In genomic region chr13:43579740-43580139, GRCm38 (mm10) we compare ENCODE assay signal across 9 mouse cellular contexts. TPM values are rescaled to one million over a fixed set of nuclear protein-coding genes. Genes with fewer than 3 reads are reported as not detected.
DNase-seq lines count a peak whose midpoint lies in the region; ATAC-seq and TF ChIP-seq lines count a peak whose summit lies in the region.
"Had no signal": no experiment of that assay in that cellular context is flagged by ENCODE, and none has a peak within 500 bp of the region (broad histone marks: within the 10 kb centered on the region; RNA-seq: fewer than 3 reads in every experiment).

No protein-coding gene starts in this region.

- peaks cover 8% of the 10 kb centered on the region for H3K4me1 ChIP-seq in cerebellum, adult 2 months (ENCODE audit: control insufficient read depth, insufficient read depth, low read length)
- H3K4me1 ChIP-seq in limb, embryonic 11.5 days (ENCODE audit: control insufficient read depth, insufficient read depth, low read length) = 0 out of 2 replicates have a peak, but pooled peaks cover 3% of the 10 kb centered on the region
- H3K4me1 ChIP-seq in olfactory bulb, adult 2 months (ENCODE audit: control insufficient read depth, insufficient read depth, low read length) = peaks cover 10% of the 10 kb centered on the region; the same call in 1 of the 2 replicates
- H3K4me1 ChIP-seq: hindbrain, embryonic 15.5 days had no signal

- H3K9me3 ChIP-seq in limb, embryonic 11.5 days (ENCODE audit: control insufficient read depth, low read length) = no peaks in the 10 kb centered on the region
- H3K9me3 ChIP-seq: hindbrain, embryonic 15.5 days had no signal

- ATAC-seq in limb, embryonic 11.5 days (ENCODE audit: insufficient number of reproducible peaks, low FRiP score, low TSS enrichment, low read depth) = no peak

- intact Hi-C loops in left cerebral cortex, adult 2 months (cut with DNase I) = loop anchor here (5.0 kb wide), 1 partner anchor 158 kb away; no protein-coding TSS in a partner anchor
- intact Hi-C loops in left cerebral cortex, postnatal 25 days (cut with DNase I) = no loop called here
- intact Hi-C loops in gastrocnemius, adult 2 months (cut with DNase I) = loop anchor here (5.0 kb wide), 1 partner anchor 158 kb away; no protein-coding TSS in a partner anchor

- TF ChIP-seq CTCF in left cerebral cortex, adult 2 months (IDR thresholded peaks at IDR 0.05) = peak; percentile 75
- TF ChIP-seq CTCF in cerebellum, adult 2 months (IDR thresholded peaks at IDR 0.05; ENCODE audit: borderline replicate concordance, insufficient read depth, low read depth, low read length) = peak; percentile 84
- TF ChIP-seq CTCF in gastrocnemius, adult 2 months (IDR thresholded peaks at IDR 0.05) = peak; percentile 76
- TF ChIP-seq CTCF in olfactory bulb, adult 2 months (IDR thresholded peaks at IDR 0.05; ENCODE audit: insufficient read depth, low read depth, low read length) = peak; percentile 67

- H3K4me3 ChIP-seq in left cerebral cortex, adult 2 months = no peak overlapping the region
- H3K4me3 ChIP-seq in cerebellum, adult 2 months (replicated peaks; ENCODE audit: insufficient read depth, low read depth, low read length) = no peak overlapping the region
- peak overlapping the region; percentile 41; the same call in 1 of the 2 replicates for H3K4me3 ChIP-seq in gastrocnemius, adult 2 months
- no peak overlapping the region for H3K4me3 ChIP-seq in limb, embryonic 11.5 days (ENCODE audit: low read depth, low read length)
- no peak overlapping the region for H3K4me3 ChIP-seq in olfactory bulb, adult 2 months (ENCODE audit: insufficient read depth, low read depth, low read length)
- H3K4me3 ChIP-seq: hindbrain, embryonic 15.5 days had no signal

- no peak overlapping the region for H3K9ac ChIP-seq in limb, embryonic 11.5 days (ENCODE audit: low read length)
- H3K9ac ChIP-seq: hindbrain, embryonic 15.5 days had no signal

- TF ChIP-seq POLR2A in cerebellum, adult 2 months (IDR thresholded peaks at IDR 0.05; ENCODE audit: borderline replicate concordance, insufficient read depth, low read length) = no peak
- TF ChIP-seq POLR2A in olfactory bulb, adult 2 months (IDR thresholded peaks at IDR 0.05; ENCODE audit: insufficient read depth, low read depth, low read length) = no peak

- 16% methylated on average over 18 of the region's 18 CpGs for WGBS in cerebellum, adult 2 months
- WGBS in limb, embryonic 11.5 days = 22% methylated on average over 18 of the region's 18 CpGs
- WGBS in olfactory bulb, adult 2 months = 24% methylated on average over 18 of the region's 18 CpGs

- H3K36me3 ChIP-seq in limb, embryonic 11.5 days (ENCODE audit: control insufficient read depth, insufficient read depth, low read length) = no peaks in the 10 kb centered on the region
- H3K36me3 ChIP-seq: hindbrain, embryonic 15.5 days had no signal

- no peak overlapping the region for H3K4me2 ChIP-seq in limb, embryonic 11.5 days (ENCODE audit: low read depth, severe bottlenecking)
- H3K4me2 ChIP-seq: hindbrain, embryonic 15.5 days had no signal

- H3K27me3 ChIP-seq in cerebellum, adult 2 months (ENCODE audit: control insufficient read depth, insufficient read depth, low read length) = no peaks in the 10 kb centered on the region
- no peaks in the 10 kb centered on the region for H3K27me3 ChIP-seq in limb, embryonic 11.5 days (ENCODE audit: control insufficient read depth, insufficient read depth, low read length)
- H3K27me3 ChIP-seq: hindbrain, embryonic 15.5 days had no signal

- DNase-seq in left cerebral cortex, adult 2 months (ENCODE audit: extremely low spot score in 1 of 2, low spot score in 2 of 2) = peak in 1 of 2 experiments; percentile 51
- DNase-seq in left cerebral cortex, postnatal 25 days (ENCODE audit: low spot score in 2 of 2) = no peak
- peak; percentile 38 for DNase-seq in MEL-GATA-1-ER (ENCODE audit: extremely low read depth, low read depth)
- DNase-seq in cerebellum, adult 2 months = peak; percentile 66 to 78
- peak; percentile 64 for DNase-seq in gastrocnemius, adult 2 months
- DNase-seq in limb, embryonic 11.5 days (ENCODE audit: low spot score) = peak; percentile 76
- DNase-seq in urinary bladder, adult 2 months (ENCODE audit: low spot score) = no peak

- H3K27ac ChIP-seq in left cerebral cortex, adult 2 months = no peak overlapping the region
- H3K27ac ChIP-seq in cerebellum, adult 2 months (ENCODE audit: insufficient read depth, low read length) = no peak overlapping the region
- H3K27ac ChIP-seq in gastrocnemius, adult 2 months = no peak overlapping the region
- H3K27ac ChIP-seq in limb, embryonic 11.5 days (replicated peaks; ENCODE audit: low read depth, low read length) = no peak overlapping the region
- H3K27ac ChIP-seq in olfactory bulb, adult 2 months (ENCODE audit: insufficient read depth, low read depth, low read length) = no peak overlapping the region
- H3K27ac ChIP-seq: hindbrain, embryonic 15.5 days had no signal

RNA-seq across cellular contexts. Expression of gene Mcur1, which starts 19.7 kb away (rescaled TPM):
- 10 to 100 TPM; 15.8 to 17.8 TPM for total RNA-seq in left cerebral cortex, adult 2 months (2021)
- total RNA-seq in left cerebral cortex, postnatal 25 days (2021) = 10 to 100 TPM; 14.2 to 16.9 TPM
- 17.7 and 19.3 TPM in 2 replicates for polyA plus RNA-seq in cerebellum, adult 2 months (2012; rRNA removed)
- total RNA-seq in gastrocnemius, adult 2 months (2021) = 10 to 100 TPM; 30.4 to 36.1 TPM
- 13.9 and 17.0 TPM in 2 replicates for polyA plus RNA-seq in limb, embryonic 11.5 days (2014; fragmentation: Nextera tagmentation; extraction: Ambion mirVana)
- not detected in 2 replicates for polyA plus RNA-seq in olfactory bulb, adult 2 months (2012; ENCODE audit: insufficient read depth, insufficient read length, low replicate concordance, missing spikeins)
- 15.7 and 18.1 TPM in 2 replicates for polyA plus RNA-seq in urinary bladder, adult 2 months (2012; rRNA removed)

RNA-seq across cellular contexts. Expression of gene Rnf182, which starts 35.8 kb away (rescaled TPM):
- total RNA-seq in left cerebral cortex, adult 2 months (2021) = 1 to 10 TPM; 7.6 to 7.8 TPM
- total RNA-seq in left cerebral cortex, postnatal 25 days (2021) = 1 to 10 TPM; 6.9 to 7.1 TPM
- polyA plus RNA-seq in cerebellum, adult 2 months (2012; rRNA removed) = 28.4 and 33.8 TPM in 2 replicates
- total RNA-seq in gastrocnemius, adult 2 months (2021) = under 1 TPM in 1 of 2 experiments, not detected in 1; 0.08 TPM
- polyA plus RNA-seq in limb, embryonic 11.5 days (2014; fragmentation: Nextera tagmentation; extraction: Ambion mirVana) = 5.5 and 5.9 TPM in 2 replicates
- polyA plus RNA-seq in olfactory bulb, adult 2 months (2012; ENCODE audit: insufficient read depth, insufficient read length, low replicate concordance, missing spikeins) = not detected in 2 replicates
- polyA plus RNA-seq in urinary bladder, adult 2 months (2012; rRNA removed) = 0.60 and 0.83 TPM in 2 replicates

Comparison
In these comparisons a context has a peak if more than half of its experiments do, and no peak if none do; other contexts are left out.
1. DNase-seq: peak in MEL-GATA-1-ER (single experiment), cerebellum, adult 2 months (2 of 2), gastrocnemius, adult 2 months (single experiment) and limb, embryonic 11.5 days (single experiment); none in left cerebral cortex, postnatal 25 days (0 of 2) and urinary bladder, adult 2 months (single experiment).
2. RNA of gene Mcur1, which starts 19.7 kb away (polyA plus RNA-seq): 17.7 to 19.3 TPM in cerebellum, adult 2 months, 15.7 to 18.1 TPM in urinary bladder, adult 2 months and 13.9 to 17.0 TPM in limb, embryonic 11.5 days; not detected in olfactory bulb, adult 2 months; every median in the first group is over 10 times any median in the second.
3. Peak in every context shown above with its lines, with median percentiles within 50 percentile points of each other: CTCF ChIP-seq.